Mouse (Mus musculus) layer of hippocampus, adult 8-10 months (tissue): Measurements from ENCODE around the gene Cypt2. TPM values are rescaled to one million over a fixed set of nuclear protein-coding genes. Genes with fewer than 3 reads are reported as not detected.
"Not testable (repeated sequence)": the region's sequence is repeated elsewhere in the genome, so short reads cannot be mapped to it uniquely, and the experiment has no call there.

Source experiments
- DNase-seq, 2 experiments: peaks; one replicate each; pipeline ENCODE4 v3.0.0; 2022; ENCODE audit warnings: low spot score in 2 of 2
- total RNA-seq, 4 experiments: library from RNA; stranded (reverse); gene quantifications; 2 replicates each; pipeline ENCODE4 v1.2.4; 2022

Cypt2 gene
- total RNA-seq = not detected

DNA sequence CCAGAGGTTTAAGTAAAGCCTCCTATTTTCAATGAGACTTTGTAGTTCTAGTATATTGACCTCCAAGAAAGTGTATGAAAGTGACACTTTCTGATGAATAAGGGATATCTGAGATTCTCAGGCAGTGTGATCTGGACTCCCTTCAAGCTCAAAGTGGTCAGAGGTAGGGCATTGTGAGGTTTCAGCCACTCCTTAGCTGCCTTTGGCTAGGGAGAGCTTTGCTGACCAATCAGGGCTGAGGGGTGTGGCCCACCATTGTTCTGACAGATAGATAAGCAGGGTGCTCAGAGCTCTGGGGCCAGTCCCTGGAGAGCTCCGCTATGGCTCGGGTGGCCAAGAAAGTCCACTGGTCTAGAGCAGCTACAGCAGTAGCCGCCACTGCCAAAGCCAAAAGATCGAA, at the start of gene Cypt2:
TSS of gene Cypt2 (plus strand) at position 301 of the 400 bp plus-strand sequence.
- not testable (repeated sequence) for DNase-seq

DNA sequence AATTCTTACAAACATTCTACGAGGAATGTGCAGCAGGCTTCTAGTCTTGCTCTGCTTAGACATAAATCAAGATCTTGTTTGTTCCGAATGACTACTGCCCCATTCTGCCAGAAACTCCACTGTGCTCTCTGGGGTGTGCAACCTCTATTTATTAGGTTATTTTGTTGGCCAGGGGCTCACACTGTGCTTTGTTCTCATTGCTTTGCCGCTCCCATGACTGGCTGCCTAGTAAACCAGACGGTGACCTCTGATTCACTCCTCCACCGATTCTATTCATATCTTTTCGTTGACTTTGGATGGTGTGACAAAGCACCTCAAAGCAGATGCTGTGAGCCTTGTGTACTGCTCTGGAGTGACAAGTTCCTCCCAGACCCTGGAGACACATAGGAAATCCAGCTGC, 46.7 kb downstream of the Cypt2 start:
- DNase-seq = no peak
